Mouse (Mus musculus) kidney, embryonic 14.5 days (tissue): ENCODE data around the gene Gm10518. TPM values are rescaled to one million over a fixed set of nuclear protein-coding genes. Genes with fewer than 3 reads are reported as not detected.
"Not testable (repeated sequence)": the region's sequence is repeated elsewhere in the genome, so short reads cannot be mapped to it uniquely, and the experiment has no call there.

Experiments used
- ATAC-seq: fragments of 200-750 bp; cut with Nextera tagmentation; 2 replicates; pipeline ENCODE4 v1.8.0; 2017; ENCODE audit warnings: moderate number of reproducible peaks, mild to moderate bottlenecking, moderate TSS enrichment, moderate library complexity; ENCODE audit not compliant: low FRiP score, low TSS enrichment
- H3K27ac ChIP-seq: fragments of 300-500 bp; sonication (generic); 2 replicates; pipeline ENCODE4 v1.5.1; 2014; ENCODE audit warnings: low read depth, mild to moderate bottlenecking, low read length, moderate library complexity, mixed read lengths
- H3K27me3 ChIP-seq: fragments of 300-500 bp; sonication (generic); 2 replicates; pipeline ENCODE4 v1.6.1; 2014; ENCODE audit warnings: mild to moderate bottlenecking, low read length; ENCODE audit not compliant: control insufficient read depth, insufficient read depth
- H3K36me3 ChIP-seq: fragments of 300-500 bp; sonication (generic); 2 replicates; pipeline ENCODE4 v1.6.1; 2014; ENCODE audit warnings: low read length, mixed read lengths; ENCODE audit not compliant: control insufficient read depth, insufficient read depth
- H3K4me1 ChIP-seq: fragments of 300-500 bp; sonication (generic); 2 replicates; pipeline ENCODE4 v1.6.1; 2014; ENCODE audit warnings: low read length, mixed read lengths; ENCODE audit not compliant: control insufficient read depth, insufficient read depth
- H3K4me2 ChIP-seq: fragments of 300-500 bp; sonication (generic); replicated peaks from 2 replicates; pipeline ENCODE4 v1.6.1; 2014; ENCODE audit warnings: low read depth, mild to moderate bottlenecking, low read length
- H3K4me3 ChIP-seq: fragments of 300-500 bp; sonication (generic); 2 replicates; pipeline ENCODE4 v1.5.1; 2014; ENCODE audit warnings: mild to moderate bottlenecking, low read length
- H3K9ac ChIP-seq: fragments of 300-500 bp; sonication (generic); 2 replicates; pipeline ENCODE4 v1.6.1; 2014; ENCODE audit warnings: low read depth, mild to moderate bottlenecking, low read length, moderate library complexity
- H3K9me3 ChIP-seq: fragments of 300-500 bp; sonication (generic); 2 replicates; pipeline ENCODE4 v1.6.1; 2016; ENCODE audit warnings: low read length; ENCODE audit not compliant: control insufficient read depth
- WGBS: fragments of 180-500 bp; shearing (Covaris S2); extraction: QIAGEN DNeasy Blood & Tissue Kit; methylation state at CpG from one replicate; pipeline ENCODE4 v1.1.7; 2014; 5-methylcytosine and 5-hydroxymethylcytosine counted together
- polyA plus RNA-seq: library from polyadenylated mRNA; unstranded; fragments of >200 nt; fragmentation: Nextera tagmentation; extraction: Ambion mirVana; gene quantifications from 2 replicates; pipeline ENCODE4 v1.2.1, GENCODE M21; 2014

Gm10518 gene
- polyA plus RNA-seq, 1 experiment from 2014 or later = 0.43 TPM

DNA sequence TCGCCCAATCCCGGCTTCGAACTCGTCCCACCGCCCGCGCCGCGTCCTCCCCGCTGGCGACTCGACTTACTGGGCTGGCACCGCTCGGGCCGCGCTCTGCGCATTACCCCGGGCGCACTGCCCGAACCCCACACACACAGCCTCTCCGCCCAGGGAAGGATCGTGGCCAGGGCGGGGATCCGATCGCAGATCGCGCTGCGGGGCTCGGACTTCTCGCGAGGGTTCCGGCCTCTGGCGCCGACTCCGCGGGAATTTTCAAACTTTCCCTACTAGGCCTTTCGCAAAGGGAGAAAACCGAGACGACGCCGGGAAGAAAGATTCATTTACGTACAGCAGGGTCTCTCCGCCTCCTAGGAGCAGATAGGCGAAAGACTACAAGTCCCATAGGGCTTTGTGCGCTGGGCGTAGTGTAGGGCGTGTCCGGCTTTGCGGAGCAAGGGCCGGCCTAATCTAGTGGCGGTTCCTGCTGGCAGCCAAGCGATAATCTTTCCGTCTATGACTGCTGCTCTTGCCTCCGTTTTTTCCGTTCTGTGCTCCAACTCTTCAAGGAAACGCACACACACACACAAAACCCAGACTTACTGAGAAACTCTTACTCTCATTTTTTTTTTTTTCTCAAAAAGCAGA lies 450 bp downstream of the Gm10518 start, which contains the start of gene Ahctf1:
Gene Ahctf1 (minus strand): TSS at position 168 of the 627 bp plus-strand sequence.
- H3K9me3 ChIP-seq = no peaks in the 10 kb centered on the region
- H3K4me3 ChIP-seq = peak within 1 kb of the TSS; percentile 69
- under 1% methylated on average over 56 of the region's 56 CpGs for WGBS
- H3K9ac ChIP-seq = peak within 1 kb of the TSS; percentile 98
- peak within 1 kb of the TSS; percentile 99 for H3K27ac ChIP-seq
- ATAC-seq = peak; percentile 98
- peaks cover 6% of the 10 kb centered on the region for H3K36me3 ChIP-seq
- H3K4me2 ChIP-seq = peak within 1 kb of the TSS; percentile 45
- H3K4me1 ChIP-seq = peaks cover 11% of the 10 kb centered on the region; the same call in 1 of the 2 replicates
- no peaks in the 10 kb centered on the region for H3K27me3 ChIP-seq

DNA sequence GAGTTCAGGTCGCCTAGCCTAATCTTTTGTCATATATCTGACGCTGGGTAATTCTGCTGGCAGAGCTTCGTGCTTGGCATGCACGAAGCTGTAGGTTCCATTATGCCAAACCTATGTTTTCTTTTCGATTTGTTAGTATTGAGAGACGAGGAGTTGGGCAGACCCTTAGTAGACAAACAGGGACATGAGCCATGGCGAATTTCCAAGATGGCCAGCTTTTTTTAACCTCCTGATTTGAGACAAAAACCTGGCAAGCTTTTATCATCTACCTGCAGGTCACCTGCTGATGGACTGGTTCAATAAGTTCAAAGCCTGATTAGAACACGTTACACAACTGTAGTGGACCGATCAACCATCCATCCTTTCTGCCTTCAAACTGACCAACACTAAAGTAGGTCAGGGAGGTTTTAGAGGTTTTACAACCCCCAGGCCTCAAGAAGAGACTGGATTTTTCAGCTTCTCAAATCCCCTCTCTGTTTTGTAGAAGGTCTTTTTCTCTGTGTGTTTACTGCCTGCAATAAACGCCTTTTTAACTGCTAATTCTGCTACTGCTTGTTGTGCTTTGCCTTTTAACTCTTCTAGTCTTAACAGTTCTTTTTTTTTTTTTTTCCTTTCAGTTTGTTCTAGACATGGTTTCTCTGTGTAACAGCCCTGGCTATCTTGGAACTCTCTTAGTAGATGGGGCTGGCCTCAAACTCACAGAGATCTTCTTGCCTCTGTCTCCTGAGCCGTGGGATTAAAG lies 1.1 kb downstream of the Gm10518 start:
- peaks cover under 1% of the 10 kb centered on the region; the same call in 1 of the 2 replicates for H3K36me3 ChIP-seq
- peak overlapping the region; percentile 98; the same call in 1 of the 2 replicates for H3K9ac ChIP-seq
- ATAC-seq = no peak
- H3K9me3 ChIP-seq = no peaks in the 10 kb centered on the region
- H3K27ac ChIP-seq = peak overlapping the region; percentile 99
- H3K4me3 ChIP-seq = peak overlapping the region; percentile 69; the same call in 1 of the 2 replicates
- peak overlapping the region; percentile 45 for H3K4me2 ChIP-seq
- 22% methylated on average over 11 of the region's 11 CpGs for WGBS
- H3K27me3 ChIP-seq = no peaks in the 10 kb centered on the region
- H3K4me1 ChIP-seq = peaks cover 11% of the 10 kb centered on the region; the same call in 1 of the 2 replicates

DNA sequence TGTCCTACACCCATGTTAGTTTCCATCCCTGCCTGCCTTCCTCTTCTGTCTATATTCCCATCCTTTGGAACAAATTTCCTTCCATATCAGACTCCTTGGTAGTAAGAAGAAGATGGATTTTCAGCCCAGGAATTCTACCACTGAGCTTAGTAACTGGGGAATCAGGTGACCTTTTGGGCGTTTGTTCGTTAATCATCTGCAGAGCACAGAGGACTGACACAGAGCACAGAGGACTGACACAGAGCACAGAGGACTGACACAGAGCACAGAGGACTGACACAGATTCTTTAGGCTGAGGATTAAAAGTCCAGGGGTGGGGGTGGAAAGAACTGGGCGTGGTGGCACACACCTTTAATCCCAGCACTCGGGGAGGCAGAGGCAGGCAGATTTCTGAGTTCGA lies 2.6 kb downstream of the Gm10518 start:
- H3K4me2 ChIP-seq = no peak overlapping the region
- no peaks in the 10 kb centered on the region for H3K9me3 ChIP-seq
- H3K36me3 ChIP-seq = no peaks in the 10 kb centered on the region
- no peak overlapping the region for H3K4me3 ChIP-seq
- no peaks in the 10 kb centered on the region for H3K27me3 ChIP-seq
- H3K27ac ChIP-seq = no peak overlapping the region
- no peak overlapping the region for H3K9ac ChIP-seq
- 78% methylated on average over 5 of the region's 5 CpGs for WGBS
- ATAC-seq = no peak
- H3K4me1 ChIP-seq = peaks cover 11% of the 10 kb centered on the region; the same call in 1 of the 2 replicates

DNA sequence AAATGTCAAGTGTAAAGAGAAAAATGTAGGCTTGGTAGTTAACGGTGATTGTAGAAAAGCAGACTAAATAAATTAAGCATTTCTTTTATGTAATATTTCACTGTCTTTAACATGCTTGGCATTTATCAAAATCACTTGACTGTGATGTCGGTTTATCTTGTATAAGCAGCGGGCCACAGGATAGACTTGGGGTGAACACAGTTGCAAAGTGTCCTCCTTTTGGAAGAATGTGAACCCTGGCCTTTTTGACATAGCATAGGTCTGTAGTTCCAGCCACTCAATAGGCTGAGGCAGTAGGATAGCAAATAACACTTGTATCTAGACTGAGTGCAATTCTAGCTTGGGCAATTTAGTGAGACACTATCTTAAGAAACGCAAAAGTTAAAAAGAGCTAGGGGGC lies 4.3 kb downstream of the Gm10518 start:
- H3K27ac ChIP-seq = no peak overlapping the region
- no peak overlapping the region for H3K4me3 ChIP-seq
- no peak overlapping the region for H3K9ac ChIP-seq
- 82% methylated on average over 4 of the region's 4 CpGs for WGBS
- no peaks in the 10 kb centered on the region for H3K4me1 ChIP-seq
- H3K4me2 ChIP-seq = no peak overlapping the region
- H3K27me3 ChIP-seq = no peaks in the 10 kb centered on the region
- no peaks in the 10 kb centered on the region for H3K9me3 ChIP-seq
- H3K36me3 ChIP-seq = no peaks in the 10 kb centered on the region
- no peak for ATAC-seq

DNA sequence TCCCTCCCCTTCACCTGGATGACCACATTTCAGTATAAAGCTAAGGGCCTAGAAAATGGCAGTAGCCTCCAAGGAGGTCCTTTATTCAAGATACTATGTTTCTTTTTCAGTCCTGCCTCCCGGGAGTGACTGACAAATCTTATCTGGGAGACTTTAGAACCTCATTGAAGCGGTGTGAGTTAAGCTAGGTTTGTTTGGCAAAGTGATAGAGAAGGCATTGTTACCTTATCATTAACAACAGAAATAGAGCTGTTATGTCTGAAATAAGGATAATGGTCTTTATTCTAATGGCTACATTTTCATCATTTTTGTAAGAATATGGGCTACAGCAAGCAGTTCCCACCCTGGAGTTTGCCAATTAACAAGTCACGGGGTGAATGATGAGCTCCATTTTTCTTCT lies 5.1 kb downstream of the Gm10518 start:
- no peaks in the 10 kb centered on the region for H3K4me1 ChIP-seq
- H3K36me3 ChIP-seq = no peaks in the 10 kb centered on the region
- no peaks in the 10 kb centered on the region for H3K27me3 ChIP-seq
- H3K4me2 ChIP-seq = no peak overlapping the region
- H3K9me3 ChIP-seq = no peaks in the 10 kb centered on the region
- ATAC-seq = no peak
- WGBS = 80% methylated on average over 3 of the region's 3 CpGs
- H3K4me3 ChIP-seq = no peak overlapping the region
- no peak overlapping the region for H3K9ac ChIP-seq
- no peak overlapping the region for H3K27ac ChIP-seq

DNA sequence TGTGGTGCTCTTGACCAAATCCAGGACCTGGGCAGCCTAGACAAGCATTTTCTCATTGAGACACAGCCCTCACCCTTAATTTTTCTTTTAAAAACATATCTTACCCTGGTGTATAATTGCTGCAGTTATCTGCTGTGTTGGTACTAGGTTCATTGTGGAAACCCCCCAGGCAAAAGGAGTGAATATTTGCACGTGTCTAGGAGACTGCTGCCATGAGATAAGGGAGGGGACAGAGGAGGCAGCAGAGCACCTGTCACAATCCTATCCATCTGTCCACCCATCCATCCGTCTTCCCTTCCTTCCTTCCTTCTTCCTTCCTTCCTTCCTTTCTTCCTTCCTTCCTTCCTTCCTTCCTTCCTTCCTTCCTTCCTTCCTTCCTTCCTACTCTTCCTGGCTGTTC lies 10.2 kb downstream of the Gm10518 start:
- ATAC-seq = no peak
- no peak overlapping the region for H3K27ac ChIP-seq
- H3K36me3 ChIP-seq = no peaks in the 10 kb centered on the region
- no peak overlapping the region for H3K4me3 ChIP-seq
- 58% methylated on average over 2 of the region's 2 CpGs for WGBS
- H3K27me3 ChIP-seq = no peaks in the 10 kb centered on the region
- no peaks in the 10 kb centered on the region for H3K4me1 ChIP-seq
- H3K9me3 ChIP-seq = no peaks in the 10 kb centered on the region
- H3K9ac ChIP-seq = no peak overlapping the region
- no peak overlapping the region for H3K4me2 ChIP-seq

DNA sequence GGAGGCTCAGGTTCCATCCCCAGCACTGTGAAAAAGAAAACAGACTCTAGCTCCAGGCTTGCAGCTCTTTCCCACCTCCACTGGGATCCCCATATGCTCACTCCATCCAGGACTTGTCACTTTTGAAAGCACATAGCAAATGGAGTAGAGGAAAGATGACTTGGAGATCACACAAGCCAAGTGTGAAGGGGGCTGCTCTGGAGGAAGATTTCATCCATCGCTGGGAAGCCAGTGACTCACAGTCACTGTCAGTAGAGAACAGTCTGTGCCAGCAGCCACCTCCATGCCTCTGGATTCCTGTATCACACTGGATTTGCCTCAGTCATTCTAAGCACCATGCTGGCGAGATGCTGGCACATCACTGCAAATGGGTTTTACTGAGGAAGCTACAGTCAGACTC lies 11.4 kb downstream of the Gm10518 start:
- no peaks in the 10 kb centered on the region for H3K27me3 ChIP-seq
- no peak overlapping the region for H3K9ac ChIP-seq
- H3K27ac ChIP-seq = no peak overlapping the region
- H3K36me3 ChIP-seq = no peaks in the 10 kb centered on the region
- no peaks in the 10 kb centered on the region for H3K4me1 ChIP-seq
- H3K9me3 ChIP-seq = no peaks in the 10 kb centered on the region
- ATAC-seq = no peak
- H3K4me2 ChIP-seq = no peak overlapping the region
- no peak overlapping the region for H3K4me3 ChIP-seq
- 74% methylated on average over 2 of the region's 2 CpGs for WGBS

DNA sequence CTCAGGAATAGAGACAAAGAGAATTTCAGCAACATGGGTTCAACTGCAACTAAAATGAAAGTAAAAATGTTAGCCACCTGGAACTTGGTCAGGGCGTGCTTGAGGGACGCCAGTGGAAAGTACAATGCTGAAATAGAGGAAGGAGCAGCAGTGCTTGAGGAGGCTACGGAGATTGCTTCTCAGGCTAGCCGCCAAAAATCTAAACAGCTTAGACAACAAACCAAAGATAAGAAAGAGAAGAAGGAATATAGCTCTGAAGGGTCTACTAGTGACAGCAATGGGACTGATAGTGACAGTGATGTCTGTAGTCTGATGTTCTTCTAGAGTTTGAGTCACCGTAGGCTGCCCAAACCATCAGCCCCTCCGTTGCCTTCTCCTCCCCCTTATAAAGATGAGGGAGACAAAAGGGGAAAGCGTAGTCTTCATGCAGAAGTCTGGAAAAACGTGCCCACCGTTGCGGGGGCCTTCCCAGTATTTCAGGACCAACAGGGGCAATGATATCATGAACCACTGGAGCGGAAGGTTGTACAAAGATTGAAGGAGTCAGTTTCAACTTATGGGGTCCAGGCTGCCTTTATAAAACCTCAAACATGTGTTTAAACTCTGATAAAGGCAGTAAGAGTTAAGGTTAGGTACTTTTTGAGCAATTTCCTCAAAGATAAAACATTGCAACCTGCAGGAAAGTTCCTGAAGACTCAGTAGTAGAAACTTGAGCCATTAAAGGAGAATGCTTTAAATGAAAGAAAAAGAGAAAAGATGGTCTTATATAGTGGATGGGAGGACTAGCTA lies 15.5 kb downstream of the Gm10518 start:
- H3K36me3 ChIP-seq, H3K9me3 ChIP-seq, H3K27me3 ChIP-seq, H3K4me1 ChIP-seq, H3K4me3 ChIP-seq, ATAC-seq, H3K27ac ChIP-seq, H3K9ac ChIP-seq, H3K4me2 ChIP-seq: not testable (repeated sequence)
- WGBS = 91% methylated on average over 11 of the region's 11 CpGs
